Mouse (Mus musculus): ENCODE results near the gene Nxpe3. TPM values are rescaled to one million over a fixed set of nuclear protein-coding genes. Genes with fewer than 3 reads are reported as not detected.

The Nxpe3 gene
- total RNA-seq, 4 experiments from 2014 or later, result 0.27 to 0.70 (median 0.38) TPM

GRCm38 (mm10) chr16:55811792-55812191, 83.3 kb downstream of the Nxpe3 start:
- no peak for DNase-seq (ENCODE audit: low spot score in 2 of 2)

DNA sequence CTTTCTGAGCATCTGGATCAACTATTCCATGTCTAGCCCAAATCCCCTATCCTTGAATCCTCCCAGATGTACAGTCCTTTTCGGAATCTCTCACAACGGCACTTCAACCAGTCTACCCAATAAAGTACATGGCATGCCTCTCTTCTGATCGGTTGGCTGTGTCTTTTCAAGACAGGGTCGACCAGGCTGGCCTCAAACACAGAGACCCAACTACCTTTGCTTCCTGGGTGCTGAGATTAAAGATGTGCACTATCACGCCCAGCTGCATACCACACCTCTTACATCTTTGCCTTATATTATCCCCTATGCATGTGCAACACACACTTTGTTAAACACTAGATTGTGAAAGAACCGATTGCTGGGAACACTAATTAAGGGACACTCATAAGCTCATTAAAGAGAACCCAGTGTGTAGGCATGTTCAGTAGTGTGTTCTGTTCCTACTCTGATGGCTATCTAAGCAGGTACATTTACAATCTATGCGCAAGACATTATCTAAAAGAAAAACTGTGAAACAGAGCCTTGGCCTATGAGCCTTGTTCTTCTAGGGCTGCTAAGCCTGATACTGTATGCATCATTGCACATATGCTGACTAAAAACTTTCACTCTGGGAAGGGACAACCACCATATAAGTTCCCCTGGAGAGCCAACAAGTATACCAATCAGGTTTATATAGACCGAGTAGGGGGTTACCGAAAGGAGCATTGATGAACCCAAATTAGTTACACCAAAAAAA, 85.1 kb downstream of the Nxpe3 start:
- no peak for DNase-seq (ENCODE audit: low spot score in 2 of 2)

DNA sequence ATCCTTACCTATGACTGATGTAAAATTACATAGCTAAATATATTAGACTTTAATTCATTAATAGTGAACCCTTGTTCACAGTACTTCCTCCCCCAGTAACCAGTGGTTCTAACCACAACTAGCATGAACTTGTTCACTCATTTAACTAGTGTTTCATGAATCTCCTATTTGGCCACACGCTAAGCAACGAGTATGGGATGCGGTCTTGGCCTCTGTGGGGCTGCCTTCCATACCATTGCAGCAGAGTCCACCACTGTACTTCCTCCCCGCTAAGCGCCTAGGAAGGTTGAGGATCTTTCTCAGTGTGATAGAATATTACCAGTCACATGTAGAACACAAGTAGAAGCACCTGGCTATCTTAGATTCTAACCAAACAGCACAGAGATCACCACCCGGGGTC, 85.7 kb downstream of the Nxpe3 start:
- DNase-seq (ENCODE audit: low spot score in 2 of 2), result no peak

GRCm38 (mm10) chr16:55807505-55807932, 87.6 kb downstream of the Nxpe3 start:
- DNase-seq (ENCODE audit: low spot score in 2 of 2), result no peak

DNA sequence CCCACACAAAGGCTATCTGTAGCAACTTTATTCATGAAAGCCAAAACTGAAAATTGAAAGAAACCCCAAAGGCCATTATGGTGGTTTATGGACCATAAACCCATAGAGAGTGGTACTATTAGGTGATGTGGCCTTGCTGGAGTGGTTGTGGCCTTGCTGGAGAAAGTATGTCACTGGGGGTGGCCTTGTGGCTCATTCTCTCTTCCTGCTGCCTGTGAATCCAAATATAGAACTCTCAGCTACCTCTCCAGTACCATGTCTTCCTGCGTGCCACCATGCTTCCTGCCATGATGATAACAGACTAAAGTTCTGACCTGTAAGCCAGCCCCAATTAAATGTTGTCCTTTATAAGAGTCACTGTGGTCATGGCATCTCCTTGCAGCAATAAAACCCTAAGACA, 90.3 kb downstream of the Nxpe3 start:
- DNase-seq (ENCODE audit: low spot score in 2 of 2), result no peak

DNA sequence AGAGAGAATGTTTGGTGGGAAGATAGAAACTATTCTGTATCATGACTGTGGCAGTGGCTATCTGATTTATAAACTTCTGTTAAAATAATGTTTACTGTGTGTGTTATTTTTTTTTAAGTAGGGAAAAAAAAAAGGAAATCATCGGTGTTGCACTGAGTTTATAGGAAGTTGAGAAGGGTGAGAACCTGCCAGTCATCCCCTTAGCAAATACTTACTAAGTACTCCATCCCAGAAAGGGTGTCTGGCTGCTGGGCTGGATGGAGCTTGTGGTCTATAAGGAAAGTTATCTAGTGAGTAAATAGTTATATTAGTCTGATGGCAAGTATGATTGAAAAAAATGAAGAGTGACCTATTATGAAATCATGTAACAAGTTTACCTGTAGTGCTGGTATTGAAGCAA, 93.5 kb downstream of the Nxpe3 start:
- no peak for DNase-seq (ENCODE audit: low spot score in 2 of 2)

- DNase-seq (ENCODE audit: low spot score in 2 of 2), result no peak
Measured at GRCm38 (mm10) chr16:55798845-55799244, 96.2 kb downstream of the Nxpe3 start.

- no peak for DNase-seq (ENCODE audit: low spot score in 2 of 2)
Measured at GRCm38 (mm10) chr16:55790326-55790725, 104.8 kb downstream of the Nxpe3 start.

Other genes with a start within 250 kb of the Nxpe3 start
- gene Nfkbiz, start 56.4 kb downstream of the Nxpe3 start, total RNA-seq (2022), result 1 to 10 TPM in 2 of 4 experiments, under 1 TPM in 2; 0.61 to 1.1 (median 0.93) TPM
- gene Cep97, start 39.6 kb upstream of the Nxpe3 start, total RNA-seq (2022), result 1 to 10 TPM; 4.3 to 7.2 (median 5.5) TPM
- gene Rpl24, start 71.0 kb upstream of the Nxpe3 start, total RNA-seq (2022), result 100 to 1,000 TPM; 479 to 689 (median 565) TPM
- gene Zbtb11, start 78.6 kb upstream of the Nxpe3 start, total RNA-seq (2022), result 10 to 100 TPM in 2 of 4 experiments, 1 to 10 TPM in 2; 9.6 to 15.0 (median 10.2) TPM
- gene Pcnp, start 134.5 kb upstream of the Nxpe3 start, total RNA-seq (2022), result 10 to 100 TPM; 54.8 to 66.4 (median 63.5) TPM
- 1 to 10 TPM; 8.0 to 8.9 (median 8.4) TPM for gene Trmt10c, start 142.5 kb upstream of the Nxpe3 start, total RNA-seq (2022)
- 10 to 100 TPM in 1 of 4 experiments, 1 to 10 TPM in 3; 8.3 to 10.5 (median 9.3) TPM for gene Senp7, start 153.1 kb upstream of the Nxpe3 start, total RNA-seq (2022)